Mouse (Mus musculus) liver, embryonic 18 days (tissue): ENCODE measurements around the gene Itpkb. TPM values are rescaled to one million over a fixed set of nuclear protein-coding genes. Genes with fewer than 3 reads are reported as not detected.

Source experiments
- polyA plus RNA-seq: library from polyadenylated mRNA; depleted of rRNA; stranded (reverse); fragments of >200 nt; gene quantifications from 2 replicates; pipeline ENCODE4 v1.2.3, GENCODE M21; 2012; rRNA removed

Itpkb gene
- polyA plus RNA-seq: 1.6 and 1.9 TPM in 2 replicates

GRCm38 (mm10) chr1:180330145-180330706 lies at the start of gene Itpkb:
Gene Itpkb (plus strand): TSS chr1:180330485.

Other genes starting within 250 kb of the Itpkb start
- 17.1 and 19.7 TPM in 2 replicates for gene Coq8a, start 130.9 kb upstream of the Itpkb start, polyA plus RNA-seq
- 36.2 and 37.0 TPM in 2 replicates for gene Psen2, start 67.0 kb upstream of the Itpkb start, polyA plus RNA-seq
- 0.04 and 0.06 TPM in 2 replicates for gene Stum, start 153.0 kb downstream of the Itpkb start, polyA plus RNA-seq
- gene Parp1, start 238.4 kb downstream of the Itpkb start, polyA plus RNA-seq: 25.1 and 27.9 TPM in 2 replicates